Mouse (Mus musculus): ENCODE measurements around the gene St6gal1. TPM values are rescaled to one million over a fixed set of nuclear protein-coding genes. Genes with fewer than 3 reads are reported as not detected.

Gene St6gal1
- polyA plus RNA-seq, 1 experiment from 2014 or later, result 21.1 TPM

GRCm38 (mm10) chr16:23374938-23375337 lies 150.4 kb downstream of the St6gal1 start:
- H3K36me3 ChIP-seq (ENCODE audit: control insufficient read depth, insufficient read depth), result no peaks in the 10 kb centered on the region
- H3K9ac ChIP-seq (ENCODE audit: low read depth, low read length), result no peak overlapping the region
- 21% methylated on average over 5 of the region's 5 CpGs for WGBS (ENCODE audit: insufficient replicate concordance)

GRCm38 (mm10) chr16:23376189-23376588 lies 151.6 kb downstream of the St6gal1 start:
- ATAC-seq (ENCODE audit: low read depth), result no peak
- no peak overlapping the region for H3K4me2 ChIP-seq (ENCODE audit: low read depth, low read length)
- no peaks in the 10 kb centered on the region for H3K27me3 ChIP-seq (ENCODE audit: control insufficient read depth, insufficient read depth, low read depth, low read length)
- no peak overlapping the region for H3K27ac ChIP-seq (ENCODE audit: low read length)
- no peaks in the 10 kb centered on the region; the same call in 1 of the 2 replicates for H3K4me1 ChIP-seq (ENCODE audit: control insufficient read depth, low read depth, low read length)
- no peak overlapping the region for H3K9ac ChIP-seq (ENCODE audit: low read depth, low read length)
- no peak overlapping the region for H3K4me3 ChIP-seq (ENCODE audit: low read depth, low read length)
- 35% methylated on average over 10 of the region's 10 CpGs for WGBS (ENCODE audit: insufficient replicate concordance)
- no peaks in the 10 kb centered on the region for H3K9me3 ChIP-seq (replicated peaks; ENCODE audit: control insufficient read depth, low read length)
- H3K36me3 ChIP-seq (ENCODE audit: control insufficient read depth, insufficient read depth), result no peaks in the 10 kb centered on the region

More at GRCm38 (mm10) chr16:23374938-23375337, 150.4 kb downstream of the St6gal1 start:
- no peak overlapping the region for H3K27ac ChIP-seq (ENCODE audit: low read length)
- H3K4me2 ChIP-seq (ENCODE audit: low read depth, low read length), result no peak overlapping the region
- H3K4me3 ChIP-seq (ENCODE audit: low read depth, low read length), result no peak overlapping the region
- H3K9me3 ChIP-seq (replicated peaks; ENCODE audit: control insufficient read depth, low read length), result no peaks in the 10 kb centered on the region
- H3K27me3 ChIP-seq (ENCODE audit: control insufficient read depth, insufficient read depth, low read depth, low read length), result no peaks in the 10 kb centered on the region
- no peaks in the 10 kb centered on the region; the same call in 1 of the 2 replicates for H3K4me1 ChIP-seq (ENCODE audit: control insufficient read depth, low read depth, low read length)
- ATAC-seq (ENCODE audit: low read depth), result peak; percentile 30

DNA sequence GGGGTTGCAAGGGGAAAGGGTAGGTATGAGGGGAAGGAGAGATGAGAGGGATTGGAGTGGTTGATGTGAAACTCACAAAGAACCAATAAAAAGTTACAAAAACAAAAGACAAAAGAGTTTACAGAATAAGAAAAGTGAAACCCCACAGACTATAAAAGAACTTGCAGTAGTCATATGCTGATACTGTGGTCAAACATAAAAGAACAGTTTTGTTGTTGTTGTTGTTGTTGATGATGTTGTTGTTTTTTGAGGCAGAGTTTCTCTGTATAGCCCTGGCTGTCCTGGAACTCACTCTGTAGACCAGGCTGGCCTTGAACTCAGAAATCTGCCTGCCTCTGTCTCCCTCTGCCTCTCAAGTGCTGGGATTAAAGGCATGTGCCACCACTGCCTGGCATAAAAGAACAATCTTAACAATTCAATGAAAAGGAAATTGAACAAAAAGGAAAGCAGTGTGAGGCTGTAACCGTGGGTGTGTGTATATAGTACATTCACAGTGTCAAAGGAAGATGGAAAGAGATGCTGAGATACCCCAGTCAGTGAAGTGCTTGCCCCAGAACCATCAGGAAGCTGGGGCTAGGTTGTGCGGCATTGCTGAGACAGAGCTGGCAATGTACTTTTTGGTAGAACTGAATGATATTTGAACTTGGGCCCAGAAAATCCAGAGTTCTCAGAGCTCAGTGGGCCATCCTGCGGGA lies 155.1 kb downstream of the St6gal1 start:
- H3K27me3 ChIP-seq (ENCODE audit: control insufficient read depth, insufficient read depth, low read depth, low read length), result no peaks in the 10 kb centered on the region
- H3K4me3 ChIP-seq (ENCODE audit: low read depth, low read length), result no peak overlapping the region
- H3K9me3 ChIP-seq (replicated peaks; ENCODE audit: control insufficient read depth, low read length), result no peaks in the 10 kb centered on the region
- H3K9ac ChIP-seq (ENCODE audit: low read depth, low read length), result no peak overlapping the region
- H3K4me2 ChIP-seq (ENCODE audit: low read depth, low read length), result no peak overlapping the region
- H3K27ac ChIP-seq (ENCODE audit: low read length), result no peak overlapping the region
- no peaks in the 10 kb centered on the region for H3K36me3 ChIP-seq (ENCODE audit: control insufficient read depth, insufficient read depth)
- WGBS (ENCODE audit: insufficient replicate concordance), result 62% methylated on average over 3 of the region's 3 CpGs
- no peak for ATAC-seq (ENCODE audit: low read depth)
- no peaks in the 10 kb centered on the region; the same call in 1 of the 2 replicates for H3K4me1 ChIP-seq (ENCODE audit: control insufficient read depth, low read depth, low read length)

DNA sequence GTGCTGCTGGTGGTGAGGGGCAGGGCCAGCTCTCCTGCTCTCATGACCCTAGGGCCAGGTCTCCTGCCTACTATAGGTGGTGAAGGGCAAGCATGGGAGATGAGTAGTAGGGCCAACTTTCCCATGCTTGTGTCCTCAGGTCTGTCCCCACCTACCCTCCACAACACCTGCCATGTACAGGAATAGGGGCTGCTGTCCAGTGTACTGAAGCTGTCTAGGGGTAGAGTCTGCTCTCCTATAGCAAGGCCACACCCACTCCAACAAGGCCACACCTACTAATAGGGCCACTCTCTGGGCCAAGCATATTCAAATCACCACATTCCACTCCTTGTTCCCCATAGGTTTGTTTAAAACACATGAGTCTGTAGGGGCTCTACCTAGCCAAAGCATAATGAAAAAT lies 159.8 kb downstream of the St6gal1 start:
- Histone ChIP-seq H3K9ac (ENCODE audit: low read depth, low read length) (no peak overlapping the region), H3K4me2 (ENCODE audit: low read depth, low read length) (no peak overlapping the region), H3K9me3 (replicated peaks; ENCODE audit: control insufficient read depth, low read length) (no peaks in the 10 kb centered on the region), H3K4me3 (ENCODE audit: low read depth, low read length) (no peak overlapping the region), H3K4me1 (ENCODE audit: control insufficient read depth, low read depth, low read length) (no peaks in the 10 kb centered on the region), H3K27me3 (ENCODE audit: control insufficient read depth, insufficient read depth, low read depth, low read length) (no peaks in the 10 kb centered on the region), H3K27ac (ENCODE audit: low read length) (no peak overlapping the region), H3K36me3 (ENCODE audit: control insufficient read depth, insufficient read depth) (no peaks in the 10 kb centered on the region)
- no peak for ATAC-seq (ENCODE audit: low read depth)

DNA sequence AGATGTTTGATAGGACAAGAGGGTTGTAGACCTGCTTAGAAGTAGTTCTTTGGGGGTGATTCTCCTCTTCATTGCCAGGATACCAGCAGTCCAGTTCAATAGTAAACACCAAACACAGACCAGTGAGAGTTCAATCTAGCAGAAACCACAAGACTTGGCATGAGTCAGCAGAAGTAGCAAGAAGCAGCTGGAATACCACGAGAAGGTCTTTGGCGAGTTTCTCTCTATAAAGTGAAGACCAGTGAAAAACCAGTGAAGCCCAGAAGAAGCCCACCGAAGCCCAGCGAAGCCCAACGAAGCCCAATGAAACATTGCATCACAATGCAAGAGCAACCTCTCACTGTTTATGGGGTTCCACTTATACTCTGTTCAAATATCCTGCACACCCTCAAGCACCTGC lies 173.4 kb downstream of the St6gal1 start:
- Histone ChIP-seq H3K4me3 (ENCODE audit: low read depth, low read length) (no peak overlapping the region), H3K27ac (ENCODE audit: low read length) (no peak overlapping the region), H3K4me2 (ENCODE audit: low read depth, low read length) (no peak overlapping the region), H3K9me3 (replicated peaks; ENCODE audit: control insufficient read depth, low read length) (no peaks in the 10 kb centered on the region), H3K9ac (ENCODE audit: low read depth, low read length) (no peak overlapping the region), H3K27me3 (ENCODE audit: control insufficient read depth, insufficient read depth, low read depth, low read length) (no peaks in the 10 kb centered on the region), H3K36me3 (ENCODE audit: control insufficient read depth, insufficient read depth) (no peaks in the 10 kb centered on the region), H3K4me1 (ENCODE audit: control insufficient read depth, low read depth, low read length) (no peaks in the 10 kb centered on the region)
- ATAC-seq (ENCODE audit: low read depth), result no peak
- 50% methylated on average over 5 of the region's 5 CpGs for WGBS (ENCODE audit: insufficient replicate concordance)

GRCm38 (mm10) chr16:23401463-23401862 lies 176.9 kb downstream of the St6gal1 start:
- WGBS (ENCODE audit: insufficient replicate concordance), result 9% methylated on average over 4 of the region's 4 CpGs
- no peaks in the 10 kb centered on the region for H3K4me1 ChIP-seq (ENCODE audit: control insufficient read depth, low read depth, low read length)
- no peak overlapping the region for H3K4me2 ChIP-seq (ENCODE audit: low read depth, low read length)
- no peak overlapping the region for H3K27ac ChIP-seq (ENCODE audit: low read length)
- no peaks in the 10 kb centered on the region for H3K36me3 ChIP-seq (ENCODE audit: control insufficient read depth, insufficient read depth)
- no peaks in the 10 kb centered on the region for H3K9me3 ChIP-seq (replicated peaks; ENCODE audit: control insufficient read depth, low read length)
- ATAC-seq (ENCODE audit: low read depth), result peak; percentile 35; the same call in 1 of the 2 replicates
- H3K9ac ChIP-seq (ENCODE audit: low read depth, low read length), result no peak overlapping the region
- H3K4me3 ChIP-seq (ENCODE audit: low read depth, low read length), result no peak overlapping the region
- no peaks in the 10 kb centered on the region for H3K27me3 ChIP-seq (ENCODE audit: control insufficient read depth, insufficient read depth, low read depth, low read length)

DNA sequence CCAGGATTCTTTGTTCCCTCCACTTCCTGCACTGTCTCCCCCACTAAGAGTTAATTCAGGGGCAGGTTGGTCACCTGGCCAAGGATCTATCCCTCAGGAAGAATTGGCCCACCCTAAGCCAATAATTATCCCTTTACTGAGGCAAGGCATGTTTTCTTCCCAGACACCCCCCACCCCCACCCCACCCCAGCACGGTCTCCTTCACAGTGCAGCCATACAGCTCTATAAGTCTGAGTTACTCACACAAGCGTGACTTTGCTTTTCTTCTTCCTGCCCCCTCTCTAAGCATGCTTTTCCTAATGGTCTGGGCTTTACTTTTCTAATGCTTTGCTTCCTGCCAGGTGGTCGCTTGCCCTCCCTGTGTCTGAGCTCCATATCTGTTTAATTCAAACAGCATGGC lies 177.4 kb downstream of the St6gal1 start:
- no peak overlapping the region for H3K27ac ChIP-seq (ENCODE audit: low read length)
- H3K4me1 ChIP-seq (ENCODE audit: control insufficient read depth, low read depth, low read length), result no peaks in the 10 kb centered on the region
- H3K4me3 ChIP-seq (ENCODE audit: low read depth, low read length), result no peak overlapping the region
- H3K9me3 ChIP-seq (replicated peaks; ENCODE audit: control insufficient read depth, low read length), result no peaks in the 10 kb centered on the region
- H3K36me3 ChIP-seq (ENCODE audit: control insufficient read depth, insufficient read depth), result no peaks in the 10 kb centered on the region
- H3K27me3 ChIP-seq (ENCODE audit: control insufficient read depth, insufficient read depth, low read depth, low read length), result no peaks in the 10 kb centered on the region
- H3K9ac ChIP-seq (ENCODE audit: low read depth, low read length), result no peak overlapping the region
- WGBS (ENCODE audit: insufficient replicate concordance), result 33% methylated on average over 3 of the region's 3 CpGs
- no peak overlapping the region for H3K4me2 ChIP-seq (ENCODE audit: low read depth, low read length)
- ATAC-seq (ENCODE audit: low read depth), result no peak

DNA sequence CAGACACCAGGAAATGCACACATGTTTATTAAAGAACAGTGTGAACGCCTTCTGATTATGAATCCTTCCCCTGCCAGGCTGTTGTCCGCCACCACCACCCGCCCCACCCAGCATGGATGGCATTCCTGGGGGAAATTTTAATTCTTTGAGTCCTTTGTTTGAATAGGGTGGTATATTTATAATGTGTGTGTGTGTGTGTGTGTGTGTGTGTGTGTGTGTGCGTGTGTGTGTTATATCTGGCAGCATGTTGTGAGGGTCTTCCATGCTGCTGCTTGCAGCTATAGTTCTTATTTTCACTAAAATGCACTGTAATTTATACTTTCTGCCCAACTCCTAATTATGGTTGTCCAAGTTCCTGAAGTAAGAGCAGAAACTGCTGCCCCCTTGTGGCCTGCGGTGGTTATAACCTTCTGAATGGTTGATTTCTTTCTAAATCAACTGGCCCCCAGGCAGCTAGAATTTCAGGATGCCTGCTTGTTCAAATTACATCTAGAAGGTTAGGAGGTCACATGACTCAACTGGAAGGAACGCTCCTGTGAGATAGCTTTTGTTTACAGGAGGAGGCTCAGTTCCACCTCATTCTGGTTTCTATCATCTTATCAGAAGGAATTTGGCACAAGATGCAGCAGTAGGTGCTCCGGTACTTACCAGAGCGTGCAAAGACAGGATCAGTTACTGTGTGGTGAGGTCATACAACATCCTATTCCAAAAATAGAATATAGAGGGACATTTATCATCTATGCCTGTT lies 178.6 kb downstream of the St6gal1 start:
- Histone ChIP-seq H3K9ac (ENCODE audit: low read depth, low read length) (no peak overlapping the region), H3K4me3 (ENCODE audit: low read depth, low read length) (no peak overlapping the region), H3K9me3 (replicated peaks; ENCODE audit: control insufficient read depth, low read length) (no peaks in the 10 kb centered on the region), H3K36me3 (ENCODE audit: control insufficient read depth, insufficient read depth) (no peaks in the 10 kb centered on the region), H3K4me2 (ENCODE audit: low read depth, low read length) (no peak overlapping the region), H3K27ac (ENCODE audit: low read length) (no peak overlapping the region), H3K4me1 (ENCODE audit: control insufficient read depth, low read depth, low read length) (no peaks in the 10 kb centered on the region), H3K27me3 (ENCODE audit: control insufficient read depth, insufficient read depth, low read depth, low read length) (no peaks in the 10 kb centered on the region)
- ATAC-seq (ENCODE audit: low read depth), result no peak
- WGBS (ENCODE audit: insufficient replicate concordance), result 37% methylated on average over 8 of the region's 8 CpGs
